Mouse (Mus musculus): ENCODE measurements around the gene Iqgap1. TPM values are rescaled to one million over a fixed set of nuclear protein-coding genes. Genes with fewer than 3 reads are reported as not detected.
A peak's percentile ranks its signal among the peaks of the same experiment; 100 is the strongest.

Iqgap1 gene
- polyA plus RNA-seq, 1 experiment = 62.3 TPM

- WGBS = 61% methylated on average over 6 of the region's 6 CpGs
- TF ChIP-seq POLR2A (IDR thresholded peaks at IDR 0.05; ENCODE audit: borderline replicate concordance, control insufficient read depth, low read depth, low read length) = no peak
- TF ChIP-seq CTCF (IDR thresholded peaks at IDR 0.05; ENCODE audit: control insufficient read depth, insufficient read depth, low read length) = no peak
- Histone ChIP-seq H3K4me1 (ENCODE audit: control insufficient read depth, insufficient read depth, low read length) (peaks cover 5% of the 10 kb centered on the region), H3K4me3 (replicated peaks; ENCODE audit: control insufficient read depth, low read depth, low read length) (no peak overlapping the region), H3K27ac (ENCODE audit: control insufficient read depth, insufficient read depth, low read depth, low read length, poor library complexity) (no peak overlapping the region)
Measured at GRCm38 (mm10) chr7:80702510-80702909, 123.3 kb downstream of the Iqgap1 start.

- TF ChIP-seq POLR2A (IDR thresholded peaks at IDR 0.05; ENCODE audit: borderline replicate concordance, control insufficient read depth, low read depth, low read length) (no peak), CTCF (IDR thresholded peaks at IDR 0.05; ENCODE audit: control insufficient read depth, insufficient read depth, low read length) (no peak)
- Histone ChIP-seq H3K4me1 (ENCODE audit: control insufficient read depth, insufficient read depth, low read length) (peaks cover 7% of the 10 kb centered on the region), H3K4me3 (replicated peaks; ENCODE audit: control insufficient read depth, low read depth, low read length) (no peak overlapping the region), H3K27ac (ENCODE audit: control insufficient read depth, insufficient read depth, low read depth, low read length, poor library complexity) (no peak overlapping the region)
- 66% methylated on average over 8 of the region's 8 CpGs for WGBS
Measured at GRCm38 (mm10) chr7:80699709-80700108, 126.1 kb downstream of the Iqgap1 start.

- TF ChIP-seq POLR2A (IDR thresholded peaks at IDR 0.05; ENCODE audit: borderline replicate concordance, control insufficient read depth, low read depth, low read length) (no peak), CTCF (IDR thresholded peaks at IDR 0.05; ENCODE audit: control insufficient read depth, insufficient read depth, low read length) (no peak)
- H3K4me3 ChIP-seq (replicated peaks; ENCODE audit: control insufficient read depth, low read depth, low read length) = no peak overlapping the region
- H3K27ac ChIP-seq (ENCODE audit: control insufficient read depth, insufficient read depth, low read depth, low read length, poor library complexity) = no peak overlapping the region
- WGBS = 56% methylated on average over 3 of the region's 3 CpGs
- peaks cover 7% of the 10 kb centered on the region for H3K4me1 ChIP-seq (ENCODE audit: control insufficient read depth, insufficient read depth, low read length)
Measured at GRCm38 (mm10) chr7:80698940-80699339, 126.8 kb downstream of the Iqgap1 start.

- WGBS = 67% methylated on average over 5 of the region's 5 CpGs
- H3K27ac ChIP-seq (ENCODE audit: control insufficient read depth, insufficient read depth, low read depth, low read length, poor library complexity) = peak overlapping the region; percentile 59
- H3K4me3 ChIP-seq (replicated peaks; ENCODE audit: control insufficient read depth, low read depth, low read length) = no peak overlapping the region
- peaks cover 7% of the 10 kb centered on the region for H3K4me1 ChIP-seq (ENCODE audit: control insufficient read depth, insufficient read depth, low read length)
- TF ChIP-seq POLR2A (IDR thresholded peaks at IDR 0.05; ENCODE audit: borderline replicate concordance, control insufficient read depth, low read depth, low read length) = no peak
- no peak for TF ChIP-seq CTCF (IDR thresholded peaks at IDR 0.05; ENCODE audit: control insufficient read depth, insufficient read depth, low read length)
Measured at GRCm38 (mm10) chr7:80697859-80698258, 127.9 kb downstream of the Iqgap1 start.

- Histone ChIP-seq H3K4me1 (ENCODE audit: control insufficient read depth, insufficient read depth, low read length) (peaks cover 7% of the 10 kb centered on the region), H3K4me3 (replicated peaks; ENCODE audit: control insufficient read depth, low read depth, low read length) (no peak overlapping the region), H3K27ac (ENCODE audit: control insufficient read depth, insufficient read depth, low read depth, low read length, poor library complexity) (no peak overlapping the region)
- TF ChIP-seq CTCF (IDR thresholded peaks at IDR 0.05; ENCODE audit: control insufficient read depth, insufficient read depth, low read length) (no peak), POLR2A (IDR thresholded peaks at IDR 0.05; ENCODE audit: borderline replicate concordance, control insufficient read depth, low read depth, low read length) (no peak)
- WGBS = 28% methylated on average over 4 of the region's 4 CpGs
Measured at GRCm38 (mm10) chr7:80696903-80697302, 128.9 kb downstream of the Iqgap1 start.

GRCm38 (mm10) chr7:80696334-80696733 lies 129.4 kb downstream of the Iqgap1 start:
- H3K4me3 ChIP-seq (replicated peaks; ENCODE audit: control insufficient read depth, low read depth, low read length) = no peak overlapping the region
- no peak for TF ChIP-seq CTCF (IDR thresholded peaks at IDR 0.05; ENCODE audit: control insufficient read depth, insufficient read depth, low read length)
- no peak for TF ChIP-seq POLR2A (IDR thresholded peaks at IDR 0.05; ENCODE audit: borderline replicate concordance, control insufficient read depth, low read depth, low read length)
- no peak overlapping the region for H3K27ac ChIP-seq (ENCODE audit: control insufficient read depth, insufficient read depth, low read depth, low read length, poor library complexity)
- 7% methylated on average over 1 of the region's 1 CpGs for WGBS
- peaks cover 7% of the 10 kb centered on the region for H3K4me1 ChIP-seq (ENCODE audit: control insufficient read depth, insufficient read depth, low read length)

- WGBS = 86% methylated on average over 9 of the region's 9 CpGs
Measured at GRCm38 (mm10) chr7:80692472-80692871, 133.3 kb downstream of the Iqgap1 start.

GRCm38 (mm10) chr7:80691131-80691530 lies 134.6 kb downstream of the Iqgap1 start:
- no peak overlapping the region for H3K27ac ChIP-seq (ENCODE audit: control insufficient read depth, insufficient read depth, low read depth, low read length, poor library complexity)
- WGBS = 84% methylated on average over 6 of the region's 6 CpGs

More at GRCm38 (mm10) chr7:80692472-80692871, 133.3 kb downstream of the Iqgap1 start:
- H3K4me1 ChIP-seq (ENCODE audit: control insufficient read depth, insufficient read depth, low read length) = peaks cover 6% of the 10 kb centered on the region
- no peak overlapping the region for H3K4me3 ChIP-seq (replicated peaks; ENCODE audit: control insufficient read depth, low read depth, low read length)
- no peak overlapping the region for H3K27ac ChIP-seq (ENCODE audit: control insufficient read depth, insufficient read depth, low read depth, low read length, poor library complexity)
- TF ChIP-seq CTCF (IDR thresholded peaks at IDR 0.05; ENCODE audit: control insufficient read depth, insufficient read depth, low read length) = no peak
- no peak for TF ChIP-seq POLR2A (IDR thresholded peaks at IDR 0.05; ENCODE audit: borderline replicate concordance, control insufficient read depth, low read depth, low read length)

GRCm38 (mm10) chr7:80689221-80689591 lies 136.6 kb downstream of the Iqgap1 start:
- Histone ChIP-seq H3K27ac (ENCODE audit: control insufficient read depth, insufficient read depth, low read depth, low read length, poor library complexity) (peak overlapping the region; percentile 97), H3K4me1 (ENCODE audit: control insufficient read depth, insufficient read depth, low read length) (peaks cover 4% of the 10 kb centered on the region; the same call in 1 of the 2 replicates)
- 32% methylated on average over 10 of the region's 10 CpGs for WGBS

More at GRCm38 (mm10) chr7:80691131-80691530, 134.6 kb downstream of the Iqgap1 start:
- Histone ChIP-seq H3K4me3 (replicated peaks; ENCODE audit: control insufficient read depth, low read depth, low read length) (no peak overlapping the region), H3K4me1 (ENCODE audit: control insufficient read depth, insufficient read depth, low read length) (peaks cover 4% of the 10 kb centered on the region; the same call in 1 of the 2 replicates)
- TF ChIP-seq POLR2A (IDR thresholded peaks at IDR 0.05; ENCODE audit: borderline replicate concordance, control insufficient read depth, low read depth, low read length) (no peak), CTCF (IDR thresholded peaks at IDR 0.05; ENCODE audit: control insufficient read depth, insufficient read depth, low read length) (no peak)

More at GRCm38 (mm10) chr7:80689221-80689591, 136.6 kb downstream of the Iqgap1 start:
- peak overlapping the region; percentile 72 for H3K4me3 ChIP-seq (replicated peaks; ENCODE audit: control insufficient read depth, low read depth, low read length)
- TF ChIP-seq POLR2A (IDR thresholded peaks at IDR 0.05; ENCODE audit: borderline replicate concordance, control insufficient read depth, low read depth, low read length) (no peak), CTCF (IDR thresholded peaks at IDR 0.05; ENCODE audit: control insufficient read depth, insufficient read depth, low read length) (no peak)

All from bone marrow, adult 2 months (tissue).